9 mouse cellular contexts compared by ENCODE assay signal in genomic region chr7:79793688-79794087, GRCm38 (mm10). TPM values are rescaled to one million over a fixed set of nuclear protein-coding genes. Genes with fewer than 3 reads are reported as not detected.
A peak's percentile ranks its signal among the peaks of the same experiment; 100 is the strongest.
DNase-seq lines count a peak whose midpoint lies in the region; ATAC-seq and TF ChIP-seq lines count a peak whose summit lies in the region.
"Had no signal": no experiment of that assay in that cellular context is flagged by ENCODE, and none has a peak within 500 bp of the region (broad histone marks: within the 10 kb centered on the region; RNA-seq: fewer than 3 reads in every experiment).

TSS of gene Mesp1 (minus strand) at chr7:79793788.

- TF ChIP-seq POLR2A in heart, adult 2 months (IDR thresholded peaks at IDR 0.05; ENCODE audit: insufficient read depth, low read depth, low read length) = no peak
- no peak for TF ChIP-seq POLR2A in thymus, adult 2 months (IDR thresholded peaks at IDR 0.05; ENCODE audit: control insufficient read depth, extremely low read depth, insufficient read depth, low read length, poor library complexity)

- no peaks in the 10 kb centered on the region for H3K9me3 ChIP-seq in liver, embryonic 12.5 days (replicated peaks)

- intact Hi-C loops in heart, adult 2 months (cut with DNase I) = loop anchor here (10.0 kb wide), 1 partner anchor 431 kb away; no protein-coding TSS in a partner anchor

- H3K27me3 ChIP-seq in heart, adult 2 months (ENCODE audit: control insufficient read depth, insufficient read depth, low read length) = peaks cover 13% of the 10 kb centered on the region
- H3K27me3 ChIP-seq in thymus, adult 2 months (ENCODE audit: control insufficient read depth, insufficient read depth, low read length) = peaks cover 10% of the 10 kb centered on the region; the same call in 1 of the 2 replicates
- peaks cover 86% of the 10 kb centered on the region for H3K27me3 ChIP-seq in liver, embryonic 12.5 days (replicated peaks)

- no peak for TF ChIP-seq EP300 in heart, adult 2 months (IDR thresholded peaks at IDR 0.05; ENCODE audit: insufficient read depth, low read depth, low read length)

- H3K4me1 ChIP-seq in heart, adult 2 months (ENCODE audit: control insufficient read depth, insufficient read depth, low read length) = no peaks in the 10 kb centered on the region; the same call in 1 of the 2 replicates
- H3K4me1 ChIP-seq in thymus, adult 2 months (replicated peaks; ENCODE audit: control insufficient read depth, insufficient read depth, low read length) = no peaks in the 10 kb centered on the region; the same call in 1 of the 2 replicates
- H3K4me1 ChIP-seq in liver, embryonic 12.5 days = peaks cover 13% of the 10 kb centered on the region

- WGBS in heart, adult 2 months = 86% methylated on average over 6 of the region's 6 CpGs
- 87% methylated on average over 6 of the region's 6 CpGs for WGBS in thymus, adult 2 months
- WGBS in liver, embryonic 12.5 days (ENCODE audit: insufficient replicate concordance) = 54% methylated on average over 6 of the region's 6 CpGs

- ATAC-seq in liver, embryonic 12.5 days = no peak

- TF ChIP-seq CTCF in heart, adult 2 months (IDR thresholded peaks at IDR 0.05) = no peak
- TF ChIP-seq CTCF in thymus, adult 2 months (IDR thresholded peaks at IDR 0.05; ENCODE audit: borderline replicate concordance, control insufficient read depth, extremely low read depth, insufficient read depth, low read length, poor library complexity) = no peak

- no peak for DNase-seq in heart, adult 2 months
- no peak for DNase-seq in heart, adult 18-20 months
- DNase-seq in thymus, adult 2 months = no peak
- no peak for DNase-seq in thymus, postnatal 14 days
- no peak for DNase-seq in adrenal gland, adult 18-20 months (ENCODE audit: low spot score in 2 of 2)
- DNase-seq in cerebellum, postnatal 10 days = no peak
- no peak for DNase-seq in layer of hippocampus, postnatal 25 days (ENCODE audit: extremely low spot score in 1 of 2, low spot score in 1 of 2)

- no peak within 1 kb of the TSS for H3K27ac ChIP-seq in heart, adult 2 months
- no peak within 1 kb of the TSS for H3K27ac ChIP-seq in thymus, adult 2 months (ENCODE audit: control insufficient read depth, insufficient read depth, low read length)
- H3K27ac ChIP-seq in liver, embryonic 12.5 days = no peak within 1 kb of the TSS

- no peaks in the 10 kb centered on the region for H3K36me3 ChIP-seq in heart, adult 2 months (ENCODE audit: control insufficient read depth, insufficient read depth, low read length)
- H3K36me3 ChIP-seq in thymus, adult 2 months (ENCODE audit: control insufficient read depth, insufficient read depth, low read length) = no peaks in the 10 kb centered on the region
- H3K36me3 ChIP-seq in liver, embryonic 12.5 days = no peaks in the 10 kb centered on the region

- no peaks in the 10 kb centered on the region for H3K79me2 ChIP-seq in heart, adult 2 months (replicated peaks; ENCODE audit: control insufficient read depth, insufficient read depth, low read length)

- peak within 1 kb of the TSS; percentile 67 for H3K4me2 ChIP-seq in liver, embryonic 12.5 days

- H3K4me3 ChIP-seq in heart, adult 2 months = peak within 1 kb of the TSS; percentile 46
- peak within 1 kb of the TSS; percentile 5 for H3K4me3 ChIP-seq in thymus, adult 2 months (ENCODE audit: control insufficient read depth, insufficient read depth, low read length)
- H3K4me3 ChIP-seq in liver, embryonic 12.5 days = peak within 1 kb of the TSS; percentile 44

- peak within 1 kb of the TSS; percentile 27; the same call in 1 of the 2 replicates for H3K9ac ChIP-seq in heart, adult 2 months (ENCODE audit: low read depth, low read length)
- H3K9ac ChIP-seq in liver, embryonic 12.5 days = peak within 1 kb of the TSS; percentile 22; the same call in 1 of the 2 replicates

RNA-seq across cellular contexts. Expression of gene Mesp1, which starts in this region (rescaled TPM):
- total RNA-seq in heart, adult 2 months (2021) = not detected
- not detected in 2 replicates for polyA plus RNA-seq in heart, adult 2 months (2012; rRNA removed)
- not detected for total RNA-seq in heart, adult 18-20 months (2021)
- 0.45 and 0.62 TPM in 2 replicates for polyA plus RNA-seq in thymus, adult 2 months (2012; rRNA removed)
- 0.10 TPM in 1 of 2 replicates, not detected in the other for polyA plus RNA-seq in liver, embryonic 12.5 days (2016; fragmentation: Nextera tagmentation; extraction: Ambion mirVana)
- total RNA-seq in adrenal gland, adult 18-20 months (2021) = not detected
- under 1 TPM; 0.28 to 0.62 TPM for total RNA-seq in layer of hippocampus, postnatal 25 days (2021)
- total RNA-seq: adrenal gland, postnatal 10 days had no signal
